Mouse (Mus musculus): ENCODE data around the gene Crisp2. TPM values are rescaled to one million over a fixed set of nuclear protein-coding genes. Genes with fewer than 3 reads are reported as not detected.
"Not testable (repeated sequence)": the region's sequence is repeated elsewhere in the genome, so short reads cannot be mapped to it uniquely, and the experiment has no call there.

Gene Crisp2
- polyA plus RNA-seq, 1 experiment from 2014 or later = 0.10 TPM

DNA sequence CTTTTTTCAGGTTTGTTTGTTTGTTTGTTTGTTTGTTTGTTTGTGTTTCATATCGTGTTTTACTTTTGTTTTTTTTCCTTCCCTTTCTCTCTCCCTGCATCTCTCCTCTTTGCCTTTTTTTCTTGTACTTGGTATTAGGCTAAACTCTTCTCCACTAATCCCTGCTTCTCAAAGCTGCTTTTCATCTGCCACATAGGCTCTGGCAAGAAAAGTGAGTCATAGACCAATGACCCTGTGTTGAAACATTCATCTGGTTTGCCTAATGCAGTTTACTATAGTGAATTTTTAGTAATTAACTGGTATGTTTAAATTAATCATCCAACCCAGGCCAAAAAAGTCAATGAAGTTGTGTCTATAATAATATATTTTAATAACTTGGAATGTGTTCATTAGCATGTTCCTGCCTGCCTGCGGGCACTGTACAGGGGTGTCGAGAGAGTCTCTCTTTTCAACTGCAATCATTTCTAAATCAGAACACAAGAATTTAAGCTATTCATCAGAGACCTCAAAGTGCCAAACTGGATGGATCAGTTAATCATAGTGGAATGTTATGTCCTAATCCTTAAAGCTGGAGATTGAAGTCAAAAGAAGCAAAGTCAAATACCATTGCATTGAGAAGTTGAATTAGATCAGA lies 4.0 kb downstream of the Crisp2 start:
- Histone ChIP-seq H3K9me3 (no peaks in the 10 kb centered on the region), H3K27me3 (no peaks in the 10 kb centered on the region), H3K4me2 (no peak overlapping the region), H3K36me3 (no peaks in the 10 kb centered on the region), H3K9ac (no peak overlapping the region), H3K27ac (replicated peaks) (no peak overlapping the region), H3K4me1 (replicated peaks) (no peaks in the 10 kb centered on the region), H3K4me3 (no peak overlapping the region)
- WGBS = 88% methylated on average over 3 of the region's 3 CpGs
- ATAC-seq (ENCODE audit: low FRiP score, low read depth) = no peak

- WGBS = 61% methylated on average over 20 of the region's 20 CpGs
- H3K27ac ChIP-seq (replicated peaks) = no peak overlapping the region
- ATAC-seq (ENCODE audit: low FRiP score, low read depth) = no peak
These were observed 12.6 kb downstream of the Crisp2 start for GRCm38 (mm10) chr17:40793921-40794854.

DNA sequence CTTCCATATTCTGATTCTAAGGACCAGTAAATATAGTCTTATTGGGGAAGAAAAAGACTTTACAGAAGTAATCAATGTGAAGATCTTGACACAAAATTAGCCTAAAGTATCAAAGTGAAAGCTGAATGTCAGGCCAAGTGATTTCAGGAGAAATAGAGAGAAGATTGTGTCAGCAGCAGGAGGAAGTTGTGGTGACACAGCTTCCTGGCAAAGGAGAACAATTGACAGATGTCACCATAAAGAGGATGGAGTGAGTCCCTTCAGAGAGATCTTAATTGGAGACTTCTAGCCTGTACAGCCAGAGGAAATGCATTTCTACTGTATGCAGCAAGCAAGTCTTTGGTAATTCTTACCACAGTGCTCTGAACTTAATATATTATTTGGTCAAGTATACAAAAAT lies 16.9 kb downstream of the Crisp2 start:
- no peak for ATAC-seq (ENCODE audit: low FRiP score, low read depth)
- H3K27ac ChIP-seq (replicated peaks) = no peak overlapping the region

More at GRCm38 (mm10) chr17:40793921-40794854, 12.6 kb downstream of the Crisp2 start:
- Histone ChIP-seq H3K27me3 (no peaks in the 10 kb centered on the region), H3K36me3 (no peaks in the 10 kb centered on the region), H3K4me3 (no peak overlapping the region), H3K9me3 (no peaks in the 10 kb centered on the region), H3K4me1 (replicated peaks) (no peaks in the 10 kb centered on the region), H3K4me2 (no peak overlapping the region), H3K9ac (no peak overlapping the region)

GRCm38 (mm10) chr17:40767120-40767519 lies 39.7 kb downstream of the Crisp2 start:
- Histone ChIP-seq H3K9me3 (no peaks in the 10 kb centered on the region), H3K4me1 (replicated peaks) (no peaks in the 10 kb centered on the region), H3K4me2 (no peak overlapping the region), H3K27ac (replicated peaks) (no peak overlapping the region), H3K36me3 (no peaks in the 10 kb centered on the region), H3K4me3 (no peak overlapping the region), H3K9ac (no peak overlapping the region), H3K27me3 (no peaks in the 10 kb centered on the region)
- WGBS = 75% methylated on average over 1 of the region's 1 CpGs
- ATAC-seq (ENCODE audit: low FRiP score, low read depth) = no peak

More for the DNA sequence above, 16.9 kb downstream of the Crisp2 start:
- Histone ChIP-seq H3K4me3 (no peak overlapping the region), H3K36me3 (no peaks in the 10 kb centered on the region), H3K27me3 (no peaks in the 10 kb centered on the region), H3K9me3 (no peaks in the 10 kb centered on the region), H3K4me2 (no peak overlapping the region), H3K9ac (no peak overlapping the region), H3K4me1 (replicated peaks) (no peaks in the 10 kb centered on the region)

- ATAC-seq (ENCODE audit: low FRiP score, low read depth) = no peak
- Histone ChIP-seq H3K4me1 (replicated peaks) (no peaks in the 10 kb centered on the region), H3K9ac (no peak overlapping the region), H3K27ac (replicated peaks) (no peak overlapping the region), H3K36me3 (no peaks in the 10 kb centered on the region), H3K4me2 (no peak overlapping the region), H3K4me3 (no peak overlapping the region), H3K9me3 (no peaks in the 10 kb centered on the region), H3K27me3 (no peaks in the 10 kb centered on the region)
- WGBS = 87% methylated on average over 4 of the region's 4 CpGs
These were observed 43.1 kb downstream of the Crisp2 start for GRCm38 (mm10) chr17:40763662-40764061.

- WGBS = 71% methylated on average over 4 of the region's 4 CpGs
- no peak overlapping the region for H3K4me3 ChIP-seq
- no peak overlapping the region for H3K9ac ChIP-seq
- no peak for ATAC-seq (ENCODE audit: low FRiP score, low read depth)
- H3K36me3 ChIP-seq = no peaks in the 10 kb centered on the region
- H3K4me1 ChIP-seq (replicated peaks) = no peaks in the 10 kb centered on the region
- no peaks in the 10 kb centered on the region for H3K27me3 ChIP-seq
- no peaks in the 10 kb centered on the region for H3K9me3 ChIP-seq
- no peak overlapping the region for H3K4me2 ChIP-seq
- H3K27ac ChIP-seq (replicated peaks) = no peak overlapping the region
These were observed 75.1 kb downstream of the Crisp2 start for GRCm38 (mm10) chr17:40731724-40732123.

DNA sequence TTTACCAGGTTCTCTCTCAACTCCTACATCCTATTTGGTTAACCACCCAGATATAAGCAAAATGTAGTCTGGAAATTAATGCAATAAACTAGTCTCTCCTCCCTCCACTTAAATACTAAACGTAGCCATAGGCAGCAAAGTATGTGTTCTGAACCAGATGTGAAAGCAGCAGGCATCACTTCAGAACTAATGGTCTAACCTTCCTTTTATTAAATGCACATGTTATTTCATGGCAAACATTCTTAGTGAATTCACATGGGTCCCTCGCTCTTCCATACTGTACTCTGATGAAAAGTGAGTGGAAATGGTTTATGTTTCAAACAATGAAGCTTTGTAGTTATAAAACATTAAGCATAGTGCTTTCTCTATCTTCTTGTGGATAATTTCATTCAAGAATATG lies 75.5 kb downstream of the Crisp2 start:
- Histone ChIP-seq H3K27ac (replicated peaks) (no peak overlapping the region), H3K36me3 (no peaks in the 10 kb centered on the region), H3K9ac (no peak overlapping the region), H3K9me3 (no peaks in the 10 kb centered on the region), H3K4me2 (no peak overlapping the region), H3K4me3 (no peak overlapping the region), H3K27me3 (no peaks in the 10 kb centered on the region), H3K4me1 (replicated peaks) (no peaks in the 10 kb centered on the region)
- ATAC-seq (ENCODE audit: low FRiP score, low read depth) = no peak
- 81% methylated on average over 2 of the region's 2 CpGs for WGBS

- Histone ChIP-seq H3K9ac (no peak within 1 kb of the TSS), H3K36me3 (no peaks in the 10 kb centered on the region), H3K9me3 (no peaks in the 10 kb centered on the region), H3K27ac (replicated peaks) (no peak within 1 kb of the TSS), H3K4me3 (no peak within 1 kb of the TSS), H3K4me1 (replicated peaks) (no peaks in the 10 kb centered on the region), H3K27me3 (no peaks in the 10 kb centered on the region), H3K4me2 (no peak within 1 kb of the TSS)
- no peak for ATAC-seq (ENCODE audit: low FRiP score, low read depth)
- 90% methylated on average over 2 of the region's 2 CpGs for WGBS
These were observed 80.0 kb downstream of the Crisp2 start, which contains the start of gene Esp1 for GRCm38 (mm10) chr17:40726820-40727219. Gene Esp1 (plus strand): TSS chr17:40727120.

- H3K27me3 ChIP-seq; ATAC-seq (ENCODE audit: low FRiP score, low read depth); H3K4me1 ChIP-seq (replicated peaks): not testable (repeated sequence)
These were observed 89.7 kb downstream of the Crisp2 start for GRCm38 (mm10) chr17:40717055-40717454.

GRCm38 (mm10) chr17:40716273-40716672 lies 90.5 kb downstream of the Crisp2 start:
- no peak for ATAC-seq (ENCODE audit: low FRiP score, low read depth)
- no peak overlapping the region for H3K9ac ChIP-seq
- no peak overlapping the region for H3K4me3 ChIP-seq
- no peaks in the 10 kb centered on the region for H3K36me3 ChIP-seq
- H3K27ac ChIP-seq (replicated peaks) = no peak overlapping the region
- no peaks in the 10 kb centered on the region for H3K9me3 ChIP-seq
- H3K4me1 ChIP-seq (replicated peaks) = no peaks in the 10 kb centered on the region
- H3K27me3 ChIP-seq = no peaks in the 10 kb centered on the region
- H3K4me2 ChIP-seq = no peak overlapping the region

More at GRCm38 (mm10) chr17:40717055-40717454, 89.7 kb downstream of the Crisp2 start:
- H3K4me2 ChIP-seq; H3K36me3 ChIP-seq; H3K9me3 ChIP-seq; H3K4me3 ChIP-seq; H3K27ac ChIP-seq (replicated peaks); H3K9ac ChIP-seq: not testable (repeated sequence)

Data from hindbrain, embryonic 15.5 days (tissue).